Mouse (Mus musculus): ENCODE measurements around the gene Nrip3. TPM values are rescaled to one million over a fixed set of nuclear protein-coding genes. Genes with fewer than 3 reads are reported as not detected.

The Nrip3 gene
- polyA plus RNA-seq (2012; rRNA removed), result 0.05 and 0.63 TPM in 2 replicates

DNA sequence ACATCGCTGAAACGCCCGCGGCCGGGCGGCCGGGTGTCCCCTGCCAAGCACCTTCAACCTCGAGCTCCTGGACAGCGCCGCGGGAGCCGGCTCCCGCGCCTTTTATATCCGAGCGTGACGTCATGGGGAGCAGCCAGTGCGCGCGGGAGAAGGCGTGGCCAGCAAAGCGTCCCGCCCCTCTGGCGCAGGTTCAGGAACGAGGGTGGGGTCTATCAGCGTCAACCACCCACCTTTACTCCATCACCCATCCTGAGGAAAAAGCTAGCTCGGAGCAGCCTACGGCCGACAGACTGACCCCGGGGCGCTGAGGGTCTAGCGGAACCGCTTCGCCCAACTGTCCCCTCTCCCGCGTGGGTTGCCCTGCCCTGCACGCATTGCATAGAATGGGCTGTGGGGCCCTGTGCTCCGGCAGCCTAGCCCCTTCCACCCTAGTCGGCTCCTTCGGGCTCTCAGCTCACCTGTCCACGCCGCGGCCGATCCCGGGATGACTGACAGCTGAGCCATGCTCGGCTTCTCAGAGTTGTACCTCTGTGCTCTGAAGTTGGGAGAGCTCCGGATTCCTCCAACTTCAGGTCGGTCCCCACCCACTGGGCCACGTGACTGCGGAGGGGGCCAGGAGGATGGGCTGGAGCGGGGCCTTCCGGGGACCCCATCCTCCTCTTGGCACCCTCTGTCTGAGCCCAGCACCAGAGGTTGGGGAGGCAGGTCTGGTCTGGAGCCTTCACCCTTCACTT, at the start of gene Nrip3:
Gene Nrip3 (minus strand): TSS at position 556 of the 734 bp plus-strand sequence.

DNA sequence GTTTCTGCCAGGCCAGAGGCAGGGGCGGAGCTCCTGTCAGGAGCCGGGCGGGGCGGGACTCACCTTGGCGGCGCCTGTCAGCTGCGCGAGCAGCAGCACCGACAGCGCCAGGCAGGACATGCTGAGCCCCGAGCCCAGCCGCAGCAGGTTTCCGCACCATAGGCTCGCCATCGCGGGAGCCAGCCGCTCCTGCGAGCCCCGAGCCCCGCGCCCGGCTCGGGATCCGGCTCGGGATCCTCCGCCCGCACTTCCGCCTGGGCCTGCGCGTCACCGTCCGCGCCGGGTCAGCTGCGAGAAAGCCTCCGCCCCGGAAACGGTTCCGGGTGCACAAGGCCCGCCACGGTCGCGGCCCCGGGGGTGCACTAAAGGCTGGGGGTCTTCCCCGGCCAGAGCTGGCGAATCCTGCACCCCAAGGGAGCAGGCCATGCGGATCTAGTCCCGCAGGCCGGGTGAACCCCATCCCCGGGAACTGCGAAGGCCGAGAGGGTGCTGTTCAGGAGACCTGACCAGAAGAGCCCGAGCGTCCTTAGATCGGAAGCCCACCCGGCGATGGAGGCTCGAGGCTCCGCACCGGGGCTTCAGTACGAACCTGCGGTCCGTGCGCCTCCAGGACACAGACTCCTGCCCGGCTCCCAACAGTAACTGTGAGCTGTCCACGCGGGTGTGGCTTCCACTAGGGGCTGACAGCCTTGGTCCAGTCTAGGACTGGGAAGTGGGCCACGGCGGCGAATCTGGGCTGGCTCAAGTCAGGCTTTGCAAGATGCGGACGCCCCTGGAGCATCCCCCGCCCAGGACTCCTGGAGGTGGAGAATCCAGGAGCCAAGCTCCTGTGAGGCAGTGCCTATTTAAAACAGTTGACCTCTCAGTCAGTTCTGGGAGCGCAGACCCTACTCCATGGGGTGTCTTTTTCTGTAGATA, 29.6 kb downstream of the Nrip3 start, which contains the start of gene Tmem9b:
Gene Tmem9b (minus strand): TSS at position 868 of the 918 bp plus-strand sequence.

DNA sequence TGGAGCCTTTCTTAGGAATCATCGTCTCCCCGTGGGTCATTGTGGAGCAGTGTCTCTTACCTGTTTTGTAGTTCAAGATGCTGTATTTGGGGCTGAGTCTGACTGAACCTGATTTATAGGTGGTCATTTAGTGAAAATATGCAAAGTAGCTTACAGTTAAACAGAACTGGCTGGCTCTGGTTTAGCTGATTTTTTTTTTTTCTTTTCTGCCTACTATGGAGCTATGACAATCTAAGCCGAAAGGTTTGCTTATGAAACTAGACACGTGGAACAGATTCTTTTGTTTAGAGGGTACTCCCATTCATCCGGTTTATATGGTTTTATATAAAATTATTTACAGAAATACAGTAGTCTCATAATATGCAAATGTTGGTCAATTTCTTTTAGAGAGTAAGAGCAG, 50.2 kb downstream of the Nrip3 start, which contains the start of gene Ascl3:
Gene Ascl3 (minus strand): TSS at position 101 of the 400 bp plus-strand sequence.

DNA sequence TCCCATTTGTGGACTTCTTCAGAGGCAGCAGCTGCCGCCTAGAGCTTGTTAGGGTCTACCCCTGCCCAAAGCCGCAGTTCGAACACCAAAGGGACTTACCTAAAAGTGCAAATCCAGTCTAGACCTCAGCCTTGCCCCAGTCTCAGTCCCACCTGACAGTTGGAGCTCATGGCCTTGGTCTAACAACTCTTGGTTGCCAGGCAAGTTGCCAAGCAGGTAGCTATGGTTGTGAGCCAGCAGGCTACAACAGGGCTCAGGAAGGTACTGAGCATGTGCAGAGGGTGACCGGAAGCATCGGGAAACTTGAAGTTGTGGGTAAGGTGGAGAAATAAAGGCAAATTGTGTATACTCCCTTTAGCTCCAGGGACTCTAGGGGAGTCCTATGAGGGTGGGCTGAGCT, 58.1 kb downstream of the Nrip3 start, which contains the start of gene BC051019:
Gene BC051019 (minus strand): TSS at position 154 of the 400 bp plus-strand sequence.

Other genes starting within 250 kb of the Nrip3 start
- 65.5 and 73.8 TPM in 2 replicates for gene St5, start 78.4 kb downstream of the Nrip3 start, polyA plus RNA-seq (2012; rRNA removed)
- gene Akip1, start 78.3 kb downstream of the Nrip3 start, polyA plus RNA-seq (2012; rRNA removed), result 11.1 and 13.8 TPM in 2 replicates
- gene BC051019, start 58.2 kb downstream of the Nrip3 start, polyA plus RNA-seq (2012; rRNA removed), result 12.5 and 13.2 TPM in 2 replicates
- 0.26 TPM in 1 of 2 replicates, not detected in the other for gene Ascl3, start 50.3 kb downstream of the Nrip3 start, polyA plus RNA-seq (2012; rRNA removed)
- gene Tmem9b, start 29.1 kb downstream of the Nrip3 start, polyA plus RNA-seq (2012; rRNA removed), result 24.8 and 25.9 TPM in 2 replicates
- gene Scube2, start 83.7 kb upstream of the Nrip3 start, polyA plus RNA-seq (2012; rRNA removed), result 2.0 TPM in 2 replicates
- 111 and 113 TPM in 2 replicates for gene Dennd5a, start 178.4 kb upstream of the Nrip3 start, polyA plus RNA-seq (2012; rRNA removed)
- gene Tmem41b, start 204.9 kb upstream of the Nrip3 start, polyA plus RNA-seq (2012; rRNA removed), result 18.5 and 20.0 TPM in 2 replicates
- gene Ipo7, start 236.2 kb upstream of the Nrip3 start, polyA plus RNA-seq (2012; rRNA removed), result 16.3 and 26.9 TPM in 2 replicates

Measured in ovary, adult 2 months (tissue).